Mouse (Mus musculus): ENCODE data around the gene Gm8267.
"Not testable (repeated sequence)": the region's sequence is repeated elsewhere in the genome, so short reads cannot be mapped to it uniquely, and the experiment has no call there.

Gm8267 gene

GRCm38 (mm10) chr14:44750240-44750639 is at the start of gene Gm8267:
Gene Gm8267, minus strand, starts transcription at chr14:44750340.
- no peak for DNase-seq (ENCODE audit: low spot score)

- DNase-seq (ENCODE audit: low spot score) = peak; percentile 3
These were observed 39.6 kb upstream of the Gm8267 start for GRCm38 (mm10) chr14:44789537-44790382.

- not testable (repeated sequence) for DNase-seq (ENCODE audit: low spot score)
These were observed 7.4 kb downstream of the Gm8267 start for GRCm38 (mm10) chr14:44742789-44743188.

GRCm38 (mm10) chr14:44730711-44731110 is 19.4 kb downstream of the Gm8267 start:
- not testable (repeated sequence) for DNase-seq (ENCODE audit: low spot score)

GRCm38 (mm10) chr14:44706356-44706755 is 43.8 kb downstream of the Gm8267 start, which contains the start of gene Gm8257:
Gene Gm8257, minus strand, starts transcription at chr14:44706456.
- DNase-seq (ENCODE audit: low spot score) = not testable (repeated sequence)
